Mouse (Mus musculus) liver (tissue): ENCODE results near the gene Paqr9.

ENCODE experiments used
- DNase-seq: peaks from one replicate; pipeline ENCODE4 v3.0.0-alpha.2; 2020; ENCODE audit warnings: mixed read lengths

Gene Paqr9

GRCm38 (mm10) chr9:95581021-95581757 is 21.7 kb downstream of the Paqr9 start:
- peak; percentile 56 for DNase-seq

- DNase-seq = no peak
Observed at GRCm38 (mm10) chr9:95581758-95582515, 22.5 kb downstream of the Paqr9 start.

- no peak for DNase-seq
Observed at GRCm38 (mm10) chr9:95582555-95582954, 23.1 kb downstream of the Paqr9 start.

- DNase-seq = no peak
Observed at GRCm38 (mm10) chr9:95586046-95586445, 26.6 kb downstream of the Paqr9 start.

- DNase-seq = no peak
Observed at GRCm38 (mm10) chr9:95588070-95588469, 28.6 kb downstream of the Paqr9 start.

GRCm38 (mm10) chr9:95594291-95594690 is 34.8 kb downstream of the Paqr9 start:
- DNase-seq = no peak

- DNase-seq = no peak
Observed at GRCm38 (mm10) chr9:95597466-95598178, 38.2 kb downstream of the Paqr9 start.

- DNase-seq = no peak
Observed at GRCm38 (mm10) chr9:95598179-95598721, 38.8 kb downstream of the Paqr9 start.

GRCm38 (mm10) chr9:95599399-95599798 is 39.9 kb downstream of the Paqr9 start:
- no peak for DNase-seq

- no peak for DNase-seq
Observed at GRCm38 (mm10) chr9:95602849-95603248, 43.4 kb downstream of the Paqr9 start.

- no peak for DNase-seq
Observed at GRCm38 (mm10) chr9:95603316-95603715, 43.9 kb downstream of the Paqr9 start.

- DNase-seq = no peak
Observed at GRCm38 (mm10) chr9:95607196-95607595, 47.7 kb downstream of the Paqr9 start.

GRCm38 (mm10) chr9:95612246-95612768 is 52.9 kb downstream of the Paqr9 start:
- no peak for DNase-seq

GRCm38 (mm10) chr9:95613426-95614127 is 54.1 kb downstream of the Paqr9 start:
- no peak for DNase-seq

- no peak for DNase-seq
Observed at GRCm38 (mm10) chr9:95614861-95615615, 55.6 kb downstream of the Paqr9 start.

- no peak for DNase-seq
Observed at GRCm38 (mm10) chr9:95615961-95616360, 56.5 kb downstream of the Paqr9 start.
